ENCODE assay signal across 8 mouse cellular contexts in genomic region chr9:107305601-107306542, GRCm38 (mm10). TPM values are rescaled to one million over a fixed set of nuclear protein-coding genes. Genes with fewer than 3 reads are reported as not detected.
DNase-seq lines count a peak whose midpoint lies in the region; ATAC-seq and TF ChIP-seq lines count a peak whose summit lies in the region.

No protein-coding gene starts in this region.

- peak; percentile 49 for DNase-seq in testis, postnatal 10 days (ENCODE audit: low spot score)
- no peak for DNase-seq in testis, postnatal 14 days (ENCODE audit: low spot score)
- DNase-seq in lung, adult 2 months: peak; percentile 61
- DNase-seq in right cerebral cortex, postnatal 14 days: no peak
- no peak for DNase-seq in layer of hippocampus, adult 9-10 months (ENCODE audit: low spot score)
- DNase-seq in embryo, embryonic 9.5 days (ENCODE audit: extremely low spot score): no peak
- DNase-seq in spleen, postnatal 10 days (ENCODE audit: low spot score in 2 of 2): no peak

- no peak for TF ChIP-seq CTCF in lung, adult 2 months (IDR thresholded peaks at IDR 0.05; ENCODE audit: insufficient read depth, low read length)

- no peak overlapping the region for H3K4me3 ChIP-seq in lung, adult 2 months (replicated peaks; ENCODE audit: extremely low read depth, low read depth, low read length)

- ATAC-seq in hematopoietic stem cell, adult 5-6 weeks (replicated peaks in 1 of 2; ENCODE audit: insufficient read depth in 1 of 2, low FRiP score in 2 of 2, low TSS enrichment in 1 of 2, low read depth in 1 of 2, poor library complexity in 2 of 2, severe bottlenecking in 2 of 2): peak; percentile 30 to 59; a peak in 3 of 4 replicates

- H3K4me1 ChIP-seq in lung, adult 2 months (ENCODE audit: control insufficient read depth, insufficient read depth, low read length): peaks cover 52% of the 10 kb centered on the region

- 32% methylated on average over 13 of the region's 13 CpGs for WGBS in lung, adult 2 months

- TF ChIP-seq POLR2A in lung, adult 2 months (IDR thresholded peaks at IDR 0.05; ENCODE audit: borderline replicate concordance, extremely low read depth, low read depth, low read length): no peak

RNA-seq across cellular contexts. Expression of gene Cish, which starts 10.0 kb away (rescaled TPM):
- total RNA-seq in hematopoietic stem cell, adult 5-6 weeks (2017): 1.4 and 3.5 TPM in 2 replicates
- 61.1 and 72.2 TPM in 2 replicates for polyA plus RNA-seq in lung, adult 2 months (2012; rRNA removed)

RNA-seq across cellular contexts. Expression of gene Mapkapk3, which starts 16.2 kb away (rescaled TPM):
- 62.0 and 62.6 TPM in 2 replicates for total RNA-seq in hematopoietic stem cell, adult 5-6 weeks (2017)
- 29.3 and 41.1 TPM in 2 replicates for polyA plus RNA-seq in lung, adult 2 months (2012; rRNA removed)

RNA-seq across cellular contexts. Expression of gene Hemk1, which starts 32.3 kb away (rescaled TPM):
- 11.5 and 37.2 TPM in 2 replicates for total RNA-seq in hematopoietic stem cell, adult 5-6 weeks (2017)
- polyA plus RNA-seq in lung, adult 2 months (2012; rRNA removed): 16.9 and 21.0 TPM in 2 replicates

RNA-seq across cellular contexts. Expression of gene 6430571L13Rik, which starts 34.5 kb away (rescaled TPM):
- 0.25 and 0.50 TPM in 2 replicates for total RNA-seq in hematopoietic stem cell, adult 5-6 weeks (2017)
- 0.34 and 1.1 TPM in 2 replicates for polyA plus RNA-seq in lung, adult 2 months (2012; rRNA removed)

Comparison
In these comparisons a context has a peak if more than half of its experiments do, and no peak if none do; other contexts are left out.
1. DNase-seq: peak in testis, postnatal 10 days (single experiment) and lung, adult 2 months (single experiment); none in testis, postnatal 14 days (single experiment), right cerebral cortex, postnatal 14 days (single experiment), layer of hippocampus, adult 9-10 months (single experiment), embryo, embryonic 9.5 days (single experiment) and spleen, postnatal 10 days (0 of 2).